Mouse (Mus musculus): ENCODE data around the gene Mapk9.

- TF ChIP-seq GATA1 (IDR thresholded peaks at IDR 0.05; ENCODE audit: borderline replicate concordance, low read length), result no peak
- no peak for TF ChIP-seq FLI1 (IDR thresholded peaks at IDR 0.05; ENCODE audit: low read length)
These were observed 56.8 kb downstream of the Mapk9 start for GRCm38 (mm10) chr11:49903333-49903732.
